Mouse (Mus musculus): ENCODE measurements around the gene Fbxw5. TPM values are rescaled to one million over a fixed set of nuclear protein-coding genes. Genes with fewer than 3 reads are reported as not detected.
"Not testable (repeated sequence)": the region's sequence is repeated elsewhere in the genome, so short reads cannot be mapped to it uniquely, and the experiment has no call there.

Gene Fbxw5
- total and polyA plus RNA-seq, 3 experiments: 34.3 to 40.4 (median 37.4) TPM

- H3K79me2 ChIP-seq (replicated peaks; ENCODE audit: control insufficient read depth, extremely low read depth, insufficient read depth, poor library complexity, severe bottlenecking): not testable (repeated sequence)
Observed at GRCm38 (mm10) chr2:25553171-25553786, 52.7 kb downstream of the Fbxw5 start.

More at GRCm38 (mm10) chr2:25553171-25553786, 52.7 kb downstream of the Fbxw5 start:
- DNase-seq (ENCODE audit: extremely low read depth); H3K36me3 ChIP-seq (replicated peaks in 1 of 2; ENCODE audit: control insufficient read depth in 1 of 2, insufficient read depth in 1 of 2, low read length in 1 of 2); H3K4me2 ChIP-seq (ENCODE audit: insufficient read depth, low read depth, poor library complexity, severe bottlenecking); H3K4me3 ChIP-seq (replicated peaks in 1 of 3; ENCODE audit: low read depth in 2 of 3, low read length in 2 of 3, poor library complexity in 1 of 3); dilution Hi-C loops (cut with MboI; ENCODE audit: extremely low pct_ligation_motif_present, extremely low pct_unique_long_range_greater_than_20kb, low sequenced_read_pairs); H3K9me3 ChIP-seq (replicated peaks; ENCODE audit: low read length); H3K27me3 ChIP-seq (replicated peaks): not testable (repeated sequence)
- peak overlapping the region; percentile 21; the same call in 1 of the 2 replicates for H3K27ac ChIP-seq (ENCODE audit: insufficient read depth, low read depth)
- TF ChIP-seq ZNF384 (IDR thresholded peaks at IDR 0.05; ENCODE audit: low read depth, low read length): peak; percentile 82
- peaks cover 30 to 52% of the 10 kb centered on the region in 2 experiments for H3K4me1 ChIP-seq (ENCODE audit: control insufficient read depth in 1 of 2, insufficient read depth in 2 of 2)
- peak overlapping the region; percentile 60; the same call in 1 of the 2 replicates for H3K9ac ChIP-seq (ENCODE audit: insufficient read depth, low read depth)
- in situ Hi-C loops (cut with MboI; ENCODE audit: low pct_ligation_motif_present, low pct_unique_long_range_greater_than_20kb, low sequenced_read_pairs): loop anchor here (5.0 to 10.0 kb wide), 2 partner anchors 41 to 128 kb away; partner anchors contain the start of genes Abca2 and Fut7

Other genes with a start within 250 kb of the Fbxw5 start
Only the 20 nearest of the 36 such genes appear.
- gene Uap1l1, start 135.1 kb upstream of the Fbxw5 start, total RNA-seq (2012; rRNA removed): 14.5 and 16.2 TPM in 2 replicates
- 3.3 and 4.3 TPM in 2 replicates for gene Uap1l1, start 135.1 kb upstream of the Fbxw5 start, total RNA-seq (2014; rRNA removed)
- gene Uap1l1, start 135.1 kb upstream of the Fbxw5 start, polyA plus RNA-seq (2012; ENCODE audit: insufficient read length, low read depth): 27.6 and 30.8 TPM in 2 replicates
- gene Sapcd2, start 128.4 kb upstream of the Fbxw5 start, total RNA-seq (2012; rRNA removed): 27.3 and 32.1 TPM in 2 replicates
- gene Sapcd2, start 128.4 kb upstream of the Fbxw5 start, total RNA-seq (2014; rRNA removed): 21.9 and 22.5 TPM in 2 replicates
- 16.5 and 16.9 TPM in 2 replicates for gene Sapcd2, start 128.4 kb upstream of the Fbxw5 start, polyA plus RNA-seq (2012; ENCODE audit: insufficient read length, low read depth)
- gene Entpd2, start 104.9 kb upstream of the Fbxw5 start, total RNA-seq (2012; rRNA removed): not detected in 2 replicates
- gene Entpd2, start 104.9 kb upstream of the Fbxw5 start, total RNA-seq (2014; rRNA removed): not detected in 2 replicates
- gene Entpd2, start 104.9 kb upstream of the Fbxw5 start, polyA plus RNA-seq (2012; ENCODE audit: insufficient read length, low read depth): not detected in 2 replicates
- 3.4 and 5.5 TPM in 2 replicates for gene Npdc1, start 101.4 kb upstream of the Fbxw5 start, total RNA-seq (2012; rRNA removed)
- not detected in 2 replicates for gene Npdc1, start 101.4 kb upstream of the Fbxw5 start, total RNA-seq (2014; rRNA removed)
- 0.49 and 0.78 TPM in 2 replicates for gene Npdc1, start 101.4 kb upstream of the Fbxw5 start, polyA plus RNA-seq (2012; ENCODE audit: insufficient read length, low read depth)
- gene Fut7, start 77.5 kb upstream of the Fbxw5 start, total RNA-seq (2012; rRNA removed): 0.17 and 0.25 TPM in 2 replicates
- gene Fut7, start 77.5 kb upstream of the Fbxw5 start, total RNA-seq (2014; rRNA removed): 0.17 and 0.51 TPM in 2 replicates
- gene Fut7, start 77.5 kb upstream of the Fbxw5 start, polyA plus RNA-seq (2012; ENCODE audit: insufficient read length, low read depth): 0.57 and 0.74 TPM in 2 replicates
- 10.5 and 13.0 TPM in 2 replicates for gene Abca2, start 72.0 kb upstream of the Fbxw5 start, total RNA-seq (2012; rRNA removed)
- 3.1 and 5.0 TPM in 2 replicates for gene Abca2, start 72.0 kb upstream of the Fbxw5 start, total RNA-seq (2014; rRNA removed)
- 15.7 and 23.4 TPM in 2 replicates for gene Abca2, start 72.0 kb upstream of the Fbxw5 start, polyA plus RNA-seq (2012; ENCODE audit: insufficient read length, low read depth)
- gene Clic3, start 43.9 kb upstream of the Fbxw5 start, total RNA-seq (2012; rRNA removed): 0.30 and 0.63 TPM in 2 replicates
- not detected in 2 replicates for gene Clic3, start 43.9 kb upstream of the Fbxw5 start, total RNA-seq (2014; rRNA removed)
- gene Clic3, start 43.9 kb upstream of the Fbxw5 start, polyA plus RNA-seq (2012; ENCODE audit: insufficient read length, low read depth): 0.71 and 1.6 TPM in 2 replicates
- gene Paxx, start 39.7 kb upstream of the Fbxw5 start, total RNA-seq (2012; rRNA removed): 13.6 and 15.1 TPM in 2 replicates
- gene Paxx, start 39.7 kb upstream of the Fbxw5 start, total RNA-seq (2014; rRNA removed): 13.5 and 16.2 TPM in 2 replicates
- 9.5 and 13.9 TPM in 2 replicates for gene Paxx, start 39.7 kb upstream of the Fbxw5 start, polyA plus RNA-seq (2012; ENCODE audit: insufficient read length, low read depth)
- gene Ptgds, start 30.7 kb upstream of the Fbxw5 start, total RNA-seq (2012; rRNA removed): 0.29 TPM in 1 of 2 replicates, not detected in the other
- 0.46 TPM in 1 of 2 replicates, not detected in the other for gene Ptgds, start 30.7 kb upstream of the Fbxw5 start, total RNA-seq (2014; rRNA removed)
- gene Ptgds, start 30.7 kb upstream of the Fbxw5 start, polyA plus RNA-seq (2012; ENCODE audit: insufficient read length, low read depth): 0.37 and 0.40 TPM in 2 replicates
- not detected in 2 replicates for gene Lcn12, start 6.8 kb upstream of the Fbxw5 start, total RNA-seq (2012; rRNA removed)
- gene Lcn12, start 6.8 kb upstream of the Fbxw5 start, total RNA-seq (2014; rRNA removed): not detected in 2 replicates
- not detected in 2 replicates for gene Lcn12, start 6.8 kb upstream of the Fbxw5 start, polyA plus RNA-seq (2012; ENCODE audit: insufficient read length, low read depth)
- 1.2 and 2.7 TPM in 2 replicates for gene C8g, start 969 bp downstream of the Fbxw5 start, total RNA-seq (2012; rRNA removed)
- gene C8g, start 969 bp downstream of the Fbxw5 start, total RNA-seq (2014; rRNA removed): 1.2 TPM in 2 replicates
- gene C8g, start 969 bp downstream of the Fbxw5 start, polyA plus RNA-seq (2012; ENCODE audit: insufficient read length, low read depth): 1.7 and 2.0 TPM in 2 replicates
- 25.1 and 27.7 TPM in 2 replicates for gene Traf2, start 46.2 kb downstream of the Fbxw5 start, total RNA-seq (2012; rRNA removed)
- 17.9 and 19.3 TPM in 2 replicates for gene Traf2, start 46.2 kb downstream of the Fbxw5 start, total RNA-seq (2014; rRNA removed)
- gene Traf2, start 46.2 kb downstream of the Fbxw5 start, polyA plus RNA-seq (2012; ENCODE audit: insufficient read length, low read depth): 26.3 and 26.4 TPM in 2 replicates
- gene Edf1, start 57.1 kb downstream of the Fbxw5 start, total RNA-seq (2012; rRNA removed): 215 and 223 TPM in 2 replicates
- gene Edf1, start 57.1 kb downstream of the Fbxw5 start, total RNA-seq (2014; rRNA removed): 187 and 188 TPM in 2 replicates
- gene Edf1, start 57.1 kb downstream of the Fbxw5 start, polyA plus RNA-seq (2012; ENCODE audit: insufficient read length, low read depth): 202 and 275 TPM in 2 replicates
- 29.2 and 34.9 TPM in 2 replicates for gene Mamdc4, start 74.1 kb downstream of the Fbxw5 start, total RNA-seq (2012; rRNA removed)
- gene Mamdc4, start 74.1 kb downstream of the Fbxw5 start, total RNA-seq (2014; rRNA removed): 0.65 and 4.4 TPM in 2 replicates
- 4.9 and 11.5 TPM in 2 replicates for gene Mamdc4, start 74.1 kb downstream of the Fbxw5 start, polyA plus RNA-seq (2012; ENCODE audit: insufficient read length, low read depth)
- 46.6 and 47.2 TPM in 2 replicates for gene Phpt1, start 74.5 kb downstream of the Fbxw5 start, total RNA-seq (2012; rRNA removed)
- 32.6 and 37.9 TPM in 2 replicates for gene Phpt1, start 74.5 kb downstream of the Fbxw5 start, total RNA-seq (2014; rRNA removed)
- gene Phpt1, start 74.5 kb downstream of the Fbxw5 start, polyA plus RNA-seq (2012; ENCODE audit: insufficient read length, low read depth): 66.9 and 69.7 TPM in 2 replicates
- 0.97 and 1.4 TPM in 2 replicates for gene Ajm1, start 81.0 kb downstream of the Fbxw5 start, total RNA-seq (2012; rRNA removed)
- 0.23 and 0.31 TPM in 2 replicates for gene Ajm1, start 81.0 kb downstream of the Fbxw5 start, total RNA-seq (2014; rRNA removed)
- 0.93 and 1.4 TPM in 2 replicates for gene Ajm1, start 81.0 kb downstream of the Fbxw5 start, polyA plus RNA-seq (2012; ENCODE audit: insufficient read length, low read depth)
- gene Rabl6, start 107.8 kb downstream of the Fbxw5 start, total RNA-seq (2012; rRNA removed): 52.0 and 55.7 TPM in 2 replicates
- gene Rabl6, start 107.8 kb downstream of the Fbxw5 start, total RNA-seq (2014; rRNA removed): 32.2 and 34.6 TPM in 2 replicates
- 62.0 and 72.9 TPM in 2 replicates for gene Rabl6, start 107.8 kb downstream of the Fbxw5 start, polyA plus RNA-seq (2012; ENCODE audit: insufficient read length, low read depth)
- gene Ccdc183, start 116.9 kb downstream of the Fbxw5 start, total RNA-seq (2012; rRNA removed): not detected in 2 replicates
- gene Ccdc183, start 116.9 kb downstream of the Fbxw5 start, total RNA-seq (2014; rRNA removed): not detected in 2 replicates
- 0.13 TPM in 1 of 2 replicates, not detected in the other for gene Ccdc183, start 116.9 kb downstream of the Fbxw5 start, polyA plus RNA-seq (2012; ENCODE audit: insufficient read length, low read depth)
- 8.9 and 11.1 TPM in 2 replicates for gene Tmem141, start 121.3 kb downstream of the Fbxw5 start, total RNA-seq (2012; rRNA removed)
- 6.5 and 7.7 TPM in 2 replicates for gene Tmem141, start 121.3 kb downstream of the Fbxw5 start, total RNA-seq (2014; rRNA removed)
- gene Tmem141, start 121.3 kb downstream of the Fbxw5 start, polyA plus RNA-seq (2012; ENCODE audit: insufficient read length, low read depth): 5.2 and 6.2 TPM in 2 replicates
- gene Fcna, start 127.3 kb downstream of the Fbxw5 start, total RNA-seq (2012; rRNA removed): not detected in 2 replicates
- gene Fcna, start 127.3 kb downstream of the Fbxw5 start, total RNA-seq (2014; rRNA removed): not detected in 2 replicates
- not detected in 2 replicates for gene Fcna, start 127.3 kb downstream of the Fbxw5 start, polyA plus RNA-seq (2012; ENCODE audit: insufficient read length, low read depth)

Measured in CH12.LX (cell line).